Mouse (Mus musculus): ENCODE results near the gene Egfem1.

The Egfem1 gene

DNA sequence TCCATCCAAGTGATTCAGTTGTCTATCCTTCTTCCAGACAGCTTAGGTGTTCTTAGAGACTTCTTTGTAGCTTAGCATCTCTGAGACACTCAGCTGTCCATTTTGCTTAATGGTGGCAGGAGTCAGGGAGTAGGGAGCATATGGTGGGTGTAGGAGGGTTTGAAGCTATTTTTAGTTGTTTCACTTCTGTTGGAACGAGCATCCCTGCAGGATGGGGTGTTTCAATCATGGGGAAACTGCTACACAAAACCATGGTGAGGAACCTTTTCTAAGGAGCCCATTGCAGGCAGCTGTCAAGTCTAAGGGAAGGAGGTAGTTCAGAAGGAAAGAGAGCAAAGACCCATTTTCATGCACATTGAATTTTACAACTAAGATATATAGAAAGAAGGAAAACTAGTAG lies 458.1 kb downstream of the Egfem1 start:
- Histone ChIP-seq H3K36me3 (ENCODE audit: control insufficient read depth, insufficient read depth, low read length, poor library complexity, severe bottlenecking) (no peaks in the 10 kb centered on the region), H3K27me3 (ENCODE audit: control insufficient read depth, insufficient read depth, low read length, poor library complexity, severe bottlenecking) (no peaks in the 10 kb centered on the region)
- no peak for DNase-seq (ENCODE audit: low read depth, low spot score)

DNA sequence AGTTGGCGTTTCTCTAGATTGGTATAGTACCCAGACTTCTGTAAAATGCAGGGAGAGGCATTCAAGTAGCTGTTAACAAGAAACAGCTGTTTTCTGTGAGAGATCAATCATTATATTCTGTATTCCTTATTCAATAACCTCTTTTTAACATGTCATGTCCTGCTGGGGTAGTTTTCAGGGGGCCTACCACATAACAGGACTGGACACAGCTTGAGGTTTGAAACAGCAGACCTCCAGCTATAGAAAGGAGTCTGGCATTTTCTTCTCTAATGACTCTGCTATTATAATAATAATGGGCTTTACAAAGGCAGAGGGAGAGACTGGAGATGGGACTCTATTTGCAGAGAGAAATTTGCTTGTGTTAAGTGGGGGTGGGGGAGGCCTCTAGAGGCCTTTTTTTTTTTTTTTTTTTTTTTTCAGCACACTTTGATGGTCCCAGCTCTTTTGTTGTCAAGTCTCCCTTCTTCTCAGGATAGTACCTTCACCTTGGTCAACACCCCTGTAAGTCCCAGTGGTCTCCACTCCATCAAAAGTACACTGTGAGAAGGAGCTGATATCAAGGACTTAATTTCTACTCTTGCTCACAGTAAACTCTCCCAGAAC lies 459.8 kb downstream of the Egfem1 start:
- no peaks in the 10 kb centered on the region for H3K36me3 ChIP-seq (ENCODE audit: control insufficient read depth, insufficient read depth, low read length, poor library complexity, severe bottlenecking)
- H3K27me3 ChIP-seq (ENCODE audit: control insufficient read depth, insufficient read depth, low read length, poor library complexity, severe bottlenecking) = no peaks in the 10 kb centered on the region
- no peak for DNase-seq (ENCODE audit: low read depth, low spot score)

- no peaks in the 10 kb centered on the region for H3K36me3 ChIP-seq (ENCODE audit: control insufficient read depth, insufficient read depth, low read length, poor library complexity, severe bottlenecking)
- H3K27me3 ChIP-seq (ENCODE audit: control insufficient read depth, insufficient read depth, low read length, poor library complexity, severe bottlenecking) = no peaks in the 10 kb centered on the region
- DNase-seq (ENCODE audit: low read depth, low spot score) = no peak
Observed at GRCm38 (mm10) chr3:29544056-29544455, 462.2 kb downstream of the Egfem1 start.

GRCm38 (mm10) chr3:29563171-29563570 lies 481.3 kb downstream of the Egfem1 start:
- H3K36me3 ChIP-seq (ENCODE audit: control insufficient read depth, insufficient read depth, low read length, poor library complexity, severe bottlenecking) = no peaks in the 10 kb centered on the region
- no peaks in the 10 kb centered on the region for H3K27me3 ChIP-seq (ENCODE audit: control insufficient read depth, insufficient read depth, low read length, poor library complexity, severe bottlenecking)
- no peak for DNase-seq (ENCODE audit: low read depth, low spot score)

GRCm38 (mm10) chr3:29578055-29578860 lies 496.4 kb downstream of the Egfem1 start:
- Histone ChIP-seq H3K36me3 (ENCODE audit: control insufficient read depth, insufficient read depth, low read length, poor library complexity, severe bottlenecking) (no peaks in the 10 kb centered on the region), H3K27me3 (ENCODE audit: control insufficient read depth, insufficient read depth, low read length, poor library complexity, severe bottlenecking) (no peaks in the 10 kb centered on the region)
- no peak for DNase-seq (ENCODE audit: low read depth, low spot score)

GRCm38 (mm10) chr3:29582749-29583148 lies 500.9 kb downstream of the Egfem1 start:
- no peak for DNase-seq (ENCODE audit: low read depth, low spot score)
- H3K27me3 ChIP-seq (ENCODE audit: control insufficient read depth, insufficient read depth, low read length, poor library complexity, severe bottlenecking) = no peaks in the 10 kb centered on the region
- no peaks in the 10 kb centered on the region for H3K36me3 ChIP-seq (ENCODE audit: control insufficient read depth, insufficient read depth, low read length, poor library complexity, severe bottlenecking)

- no peak for DNase-seq (ENCODE audit: low read depth, low spot score)
- Histone ChIP-seq H3K36me3 (ENCODE audit: control insufficient read depth, insufficient read depth, low read length, poor library complexity, severe bottlenecking) (no peaks in the 10 kb centered on the region), H3K27me3 (ENCODE audit: control insufficient read depth, insufficient read depth, low read length, poor library complexity, severe bottlenecking) (no peaks in the 10 kb centered on the region)
Observed at GRCm38 (mm10) chr3:29602140-29602539, 520.3 kb downstream of the Egfem1 start.

- no peak for DNase-seq (ENCODE audit: low read depth, low spot score)
- Histone ChIP-seq H3K27me3 (ENCODE audit: control insufficient read depth, insufficient read depth, low read length, poor library complexity, severe bottlenecking) (no peaks in the 10 kb centered on the region), H3K36me3 (ENCODE audit: control insufficient read depth, insufficient read depth, low read length, poor library complexity, severe bottlenecking) (no peaks in the 10 kb centered on the region)
Observed at GRCm38 (mm10) chr3:29608713-29609112, 526.9 kb downstream of the Egfem1 start.

- DNase-seq (ENCODE audit: low read depth, low spot score) = no peak
- Histone ChIP-seq H3K27me3 (ENCODE audit: control insufficient read depth, insufficient read depth, low read length, poor library complexity, severe bottlenecking) (no peaks in the 10 kb centered on the region), H3K36me3 (ENCODE audit: control insufficient read depth, insufficient read depth, low read length, poor library complexity, severe bottlenecking) (no peaks in the 10 kb centered on the region)
Observed at GRCm38 (mm10) chr3:29609174-29609573, 527.4 kb downstream of the Egfem1 start.

- Histone ChIP-seq H3K27me3 (ENCODE audit: control insufficient read depth, insufficient read depth, low read length, poor library complexity, severe bottlenecking) (no peaks in the 10 kb centered on the region), H3K36me3 (ENCODE audit: control insufficient read depth, insufficient read depth, low read length, poor library complexity, severe bottlenecking) (no peaks in the 10 kb centered on the region)
- DNase-seq (ENCODE audit: low read depth, low spot score) = no peak
Observed at GRCm38 (mm10) chr3:29619586-29619985, 537.8 kb downstream of the Egfem1 start.

- Histone ChIP-seq H3K36me3 (ENCODE audit: control insufficient read depth, insufficient read depth, low read length, poor library complexity, severe bottlenecking) (no peaks in the 10 kb centered on the region), H3K27me3 (ENCODE audit: control insufficient read depth, insufficient read depth, low read length, poor library complexity, severe bottlenecking) (no peaks in the 10 kb centered on the region)
- no peak for DNase-seq (ENCODE audit: low read depth, low spot score)
Observed at GRCm38 (mm10) chr3:29639819-29640218, 558.0 kb downstream of the Egfem1 start.

DNA sequence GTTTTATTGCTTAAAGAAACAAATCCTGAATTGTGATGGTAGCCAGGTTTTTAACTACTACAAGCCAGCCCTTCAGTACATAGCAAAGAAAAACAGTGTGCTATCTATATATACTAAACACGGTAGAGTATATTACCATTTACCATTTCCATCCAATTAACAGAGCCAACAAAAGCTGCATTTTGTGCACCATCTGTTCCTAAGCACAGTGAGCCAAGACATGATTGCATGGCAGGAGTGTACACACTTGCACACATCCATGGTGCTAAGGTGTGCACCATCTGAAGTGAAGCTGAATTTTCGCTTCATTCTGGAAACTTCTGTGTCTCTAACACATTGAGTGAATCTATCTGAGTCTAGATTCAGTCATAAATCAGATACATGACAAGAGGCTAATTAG lies 585.0 kb downstream of the Egfem1 start:
- H3K36me3 ChIP-seq (ENCODE audit: control insufficient read depth, insufficient read depth, low read length, poor library complexity, severe bottlenecking) = no peaks in the 10 kb centered on the region
- no peak for DNase-seq (ENCODE audit: low read depth, low spot score)

GRCm38 (mm10) chr3:29689367-29690285 lies 607.8 kb downstream of the Egfem1 start:
- DNase-seq (ENCODE audit: low read depth, low spot score) = no peak
- H3K27me3 ChIP-seq (ENCODE audit: control insufficient read depth, insufficient read depth, low read length, poor library complexity, severe bottlenecking) = no peaks in the 10 kb centered on the region
- no peaks in the 10 kb centered on the region for H3K36me3 ChIP-seq (ENCODE audit: control insufficient read depth, insufficient read depth, low read length, poor library complexity, severe bottlenecking)

More for the DNA sequence above, 585.0 kb downstream of the Egfem1 start:
- no peaks in the 10 kb centered on the region for H3K27me3 ChIP-seq (ENCODE audit: control insufficient read depth, insufficient read depth, low read length, poor library complexity, severe bottlenecking)

DNA sequence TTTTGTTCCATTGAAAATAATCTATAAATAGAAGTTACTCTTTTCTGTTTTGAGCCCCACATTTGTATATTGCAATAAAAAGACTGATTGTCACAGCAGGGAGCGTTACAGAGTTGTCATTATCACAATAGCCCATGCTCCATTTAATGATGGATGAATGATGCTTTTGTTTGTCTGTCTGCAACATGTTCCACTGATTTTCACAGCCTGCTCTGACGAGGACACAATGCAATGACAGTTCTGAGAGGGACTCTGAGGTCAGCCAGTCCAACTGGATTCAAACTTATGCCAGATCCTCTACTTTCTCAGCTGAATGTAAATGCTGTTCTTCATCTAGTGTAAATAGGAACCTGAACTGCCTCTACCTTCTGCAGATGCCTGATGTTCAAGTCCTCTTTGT lies 619.3 kb downstream of the Egfem1 start:
- Histone ChIP-seq H3K27me3 (ENCODE audit: control insufficient read depth, insufficient read depth, low read length, poor library complexity, severe bottlenecking) (no peaks in the 10 kb centered on the region), H3K36me3 (ENCODE audit: control insufficient read depth, insufficient read depth, low read length, poor library complexity, severe bottlenecking) (no peaks in the 10 kb centered on the region)
- no peak for DNase-seq (ENCODE audit: low read depth, low spot score)

DNA sequence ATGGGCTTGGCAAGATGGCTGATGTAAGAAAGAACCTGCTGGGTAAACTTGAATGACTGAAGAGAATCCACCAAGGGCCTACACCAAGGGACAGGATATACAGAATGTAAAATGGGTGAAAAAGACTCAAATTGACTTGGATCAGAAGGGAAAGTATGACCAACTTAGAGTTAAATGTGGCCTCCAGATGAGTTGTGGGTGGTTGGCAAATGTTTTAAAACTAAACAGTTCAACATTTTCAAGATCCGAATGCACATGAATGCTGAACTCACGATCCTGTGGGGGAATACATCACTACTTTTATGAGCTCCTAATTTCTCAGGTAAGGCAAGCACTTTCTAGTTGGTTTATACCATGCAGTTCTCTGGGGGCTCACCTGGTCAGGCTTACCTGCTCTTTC lies 625.0 kb downstream of the Egfem1 start:
- Histone ChIP-seq H3K36me3 (ENCODE audit: control insufficient read depth, insufficient read depth, low read length, poor library complexity, severe bottlenecking) (no peaks in the 10 kb centered on the region), H3K27me3 (ENCODE audit: control insufficient read depth, insufficient read depth, low read length, poor library complexity, severe bottlenecking) (no peaks in the 10 kb centered on the region)
- DNase-seq (ENCODE audit: low read depth, low spot score) = no peak
